Mouse (Mus musculus) midbrain, embryonic 10.5 days (tissue): ENCODE data around the gene Slc48a1. TPM values are rescaled to one million over a fixed set of nuclear protein-coding genes. Genes with fewer than 3 reads are reported as not detected.
A peak's percentile ranks its signal among the peaks of the same experiment; 100 is the strongest.

ENCODE experiments used
- DNase-seq: peaks from one replicate; pipeline ENCODE4 v3.0.0-alpha.2; 2017; ENCODE audit warnings: low spot score
- H3K27ac ChIP-seq: fragments of 300-500 bp; sonication (generic); replicated peaks from 2 replicates; pipeline ENCODE4 v1.5.1; 2016; ENCODE audit warnings: mild to moderate bottlenecking
- H3K27me3 ChIP-seq: fragments of 300-500 bp; sonication (generic); 2 replicates; pipeline ENCODE4 v1.6.1; 2016; ENCODE audit warnings: low read depth, mild to moderate bottlenecking; ENCODE audit not compliant: poor library complexity, severe bottlenecking
- H3K36me3 ChIP-seq: fragments of 300-500 bp; sonication (generic); 2 replicates; pipeline ENCODE4 v1.6.1; 2016; ENCODE audit warnings: mild to moderate bottlenecking, moderate library complexity
- H3K4me1 ChIP-seq: fragments of 300-500 bp; sonication (generic); 2 replicates; pipeline ENCODE4 v1.6.1; 2016
- H3K4me3 ChIP-seq: fragments of 300-500 bp; sonication (generic); 2 replicates; pipeline ENCODE4 v1.5.1; 2016; ENCODE audit warnings: mild to moderate bottlenecking, moderate library complexity
- H3K9me3 ChIP-seq: fragments of 300-500 bp; sonication (generic); replicated peaks from 2 replicates; pipeline ENCODE4 v1.6.1; 2016; ENCODE audit warnings: mild to moderate bottlenecking
- WGBS: fragments of 180-500 bp; shearing (Covaris S2); methylation state at CpG from one replicate; pipeline ENCODE4 v1.1.7; 2016; 5-methylcytosine and 5-hydroxymethylcytosine counted together
- polyA plus RNA-seq: library from polyadenylated mRNA; unstranded; fragments of >200 nt; fragmentation: Nextera tagmentation; extraction: Ambion mirVana; gene quantifications from 2 replicates; pipeline ENCODE4 v1.2.1, GENCODE M21; 2016

Gene Slc48a1
- polyA plus RNA-seq, 1 experiment from 2014 or later: 30.5 TPM

GRCm38 (mm10) chr15:97827401-97827800, 49.1 kb downstream of the Slc48a1 start:
- no peak overlapping the region for H3K4me3 ChIP-seq
- H3K27me3 ChIP-seq: peaks cover 27% of the 10 kb centered on the region
- 93% methylated on average over 8 of the region's 8 CpGs for WGBS
- peaks cover 8% of the 10 kb centered on the region; the same call in 1 of the 2 replicates for H3K36me3 ChIP-seq
- no peak overlapping the region for H3K27ac ChIP-seq
- DNase-seq: no peak
- H3K4me1 ChIP-seq: peaks cover 89% of the 10 kb centered on the region
- no peaks in the 10 kb centered on the region for H3K9me3 ChIP-seq

GRCm38 (mm10) chr15:97828221-97828842, 50.0 kb downstream of the Slc48a1 start:
- Histone ChIP-seq H3K4me1 (peaks cover 89% of the 10 kb centered on the region), H3K27me3 (peaks cover 37% of the 10 kb centered on the region), H3K36me3 (peaks cover 8% of the 10 kb centered on the region; the same call in 1 of the 2 replicates), H3K9me3 (no peaks in the 10 kb centered on the region), H3K4me3 (peak overlapping the region; percentile 95; the same call in 1 of the 2 replicates), H3K27ac (peak overlapping the region; percentile 61)
- DNase-seq: no peak
- WGBS: 71% methylated on average over 6 of the region's 6 CpGs

- no peak for DNase-seq
- Histone ChIP-seq H3K4me1 (peaks cover 87% of the 10 kb centered on the region), H3K36me3 (peaks cover 7% of the 10 kb centered on the region; the same call in 1 of the 2 replicates), H3K9me3 (no peaks in the 10 kb centered on the region), H3K4me3 (0 out of 2 replicates have a peak overlapping the region, but pooled peaks have one; percentile 95), H3K27me3 (peaks cover 42% of the 10 kb centered on the region), H3K27ac (peak overlapping the region; percentile 61)
- 64% methylated on average over 5 of the region's 5 CpGs for WGBS
Measured at GRCm38 (mm10) chr15:97828901-97829338, 50.6 kb downstream of the Slc48a1 start.

- Histone ChIP-seq H3K9me3 (no peaks in the 10 kb centered on the region), H3K27ac (no peak overlapping the region), H3K27me3 (peaks cover 40% of the 10 kb centered on the region), H3K36me3 (peaks cover 3% of the 10 kb centered on the region; the same call in 1 of the 2 replicates), H3K4me3 (peak overlapping the region; percentile 95), H3K4me1 (peaks cover 82% of the 10 kb centered on the region)
- WGBS: 38% methylated on average over 2 of the region's 2 CpGs
- no peak for DNase-seq
Measured at GRCm38 (mm10) chr15:97829432-97829831, 51.1 kb downstream of the Slc48a1 start.

- H3K36me3 ChIP-seq: peaks cover 3% of the 10 kb centered on the region; the same call in 1 of the 2 replicates
- H3K27ac ChIP-seq: peak overlapping the region; percentile 100
- no peaks in the 10 kb centered on the region for H3K9me3 ChIP-seq
- peaks cover 38% of the 10 kb centered on the region for H3K27me3 ChIP-seq
- H3K4me3 ChIP-seq: peak overlapping the region; percentile 95
- H3K4me1 ChIP-seq: peaks cover 73% of the 10 kb centered on the region
- 9% methylated on average over 12 of the region's 12 CpGs for WGBS
- peak; percentile 38 for DNase-seq
Measured at GRCm38 (mm10) chr15:97830253-97830787, 52.0 kb downstream of the Slc48a1 start.

GRCm38 (mm10) chr15:97830788-97831241, 52.5 kb downstream of the Slc48a1 start:
- no peaks in the 10 kb centered on the region for H3K9me3 ChIP-seq
- H3K27me3 ChIP-seq: peaks cover 33% of the 10 kb centered on the region
- peak; percentile 65 for DNase-seq
- under 1% methylated on average over 39 of the region's 39 CpGs for WGBS
- peaks cover 68% of the 10 kb centered on the region for H3K4me1 ChIP-seq
- H3K27ac ChIP-seq: peak overlapping the region; percentile 100
- peak overlapping the region; percentile 95 for H3K4me3 ChIP-seq
- H3K36me3 ChIP-seq: peaks cover under 1% of the 10 kb centered on the region; the same call in 1 of the 2 replicates

- under 1% methylated on average over 71 of the region's 84 CpGs for WGBS
- peak overlapping the region; percentile 100 for H3K27ac ChIP-seq
- H3K27me3 ChIP-seq: peaks cover 30% of the 10 kb centered on the region
- peak overlapping the region; percentile 95 for H3K4me3 ChIP-seq
- H3K4me1 ChIP-seq: peaks cover 67% of the 10 kb centered on the region
- DNase-seq: peak; percentile 86
- H3K9me3 ChIP-seq: no peaks in the 10 kb centered on the region
- H3K36me3 ChIP-seq: no peaks in the 10 kb centered on the region; the same call in 1 of the 2 replicates
Measured at GRCm38 (mm10) chr15:97831242-97831986, 53.1 kb downstream of the Slc48a1 start.

- peaks cover 64% of the 10 kb centered on the region for H3K4me1 ChIP-seq
- WGBS: 3% methylated on average over 10 of the region's 10 CpGs
- H3K27me3 ChIP-seq: peaks cover 26% of the 10 kb centered on the region
- peak; percentile 47 for DNase-seq
- no peaks in the 10 kb centered on the region for H3K36me3 ChIP-seq
- peak overlapping the region; percentile 95 for H3K4me3 ChIP-seq
- H3K9me3 ChIP-seq: no peaks in the 10 kb centered on the region
- H3K27ac ChIP-seq: peak overlapping the region; percentile 100
Measured at GRCm38 (mm10) chr15:97831987-97832640, 53.8 kb downstream of the Slc48a1 start.

GRCm38 (mm10) chr15:97832764-97833479, 54.6 kb downstream of the Slc48a1 start:
- no peak overlapping the region for H3K27ac ChIP-seq
- 51% methylated on average over 9 of the region's 9 CpGs for WGBS
- H3K27me3 ChIP-seq: peaks cover 26% of the 10 kb centered on the region
- H3K36me3 ChIP-seq: no peaks in the 10 kb centered on the region
- peak overlapping the region; percentile 95; the same call in 1 of the 2 replicates for H3K4me3 ChIP-seq
- peaks cover 69% of the 10 kb centered on the region for H3K4me1 ChIP-seq
- no peak for DNase-seq
- no peaks in the 10 kb centered on the region for H3K9me3 ChIP-seq

GRCm38 (mm10) chr15:97836153-97836893, 58.0 kb downstream of the Slc48a1 start:
- no peaks in the 10 kb centered on the region for H3K9me3 ChIP-seq
- H3K27me3 ChIP-seq: peaks cover 26% of the 10 kb centered on the region
- peaks cover 57% of the 10 kb centered on the region for H3K4me1 ChIP-seq
- H3K27ac ChIP-seq: peak overlapping the region; percentile 19; the same call in 1 of the 2 replicates
- no peak for DNase-seq
- H3K4me3 ChIP-seq: no peak overlapping the region
- no peaks in the 10 kb centered on the region for H3K36me3 ChIP-seq
- 55% methylated on average over 17 of the region's 17 CpGs for WGBS

GRCm38 (mm10) chr15:97836894-97837247, 58.6 kb downstream of the Slc48a1 start:
- DNase-seq: no peak
- H3K27me3 ChIP-seq: peaks cover 26% of the 10 kb centered on the region
- no peak overlapping the region for H3K27ac ChIP-seq
- H3K4me1 ChIP-seq: peaks cover 54% of the 10 kb centered on the region
- H3K36me3 ChIP-seq: no peaks in the 10 kb centered on the region
- H3K9me3 ChIP-seq: no peaks in the 10 kb centered on the region
- WGBS: 73% methylated on average over 8 of the region's 8 CpGs
- H3K4me3 ChIP-seq: no peak overlapping the region
